Mouse (Mus musculus) layer of hippocampus, adult 18-20 months (tissue): ENCODE results near the gene Hnrnph1. TPM values are rescaled to one million over a fixed set of nuclear protein-coding genes. Genes with fewer than 3 reads are reported as not detected.

ENCODE experiments used
- DNase-seq, 2 experiments: peaks; one replicate each; pipeline ENCODE4 v3.0.0; 2022; ENCODE audit warnings: low spot score in 2 of 2
- total RNA-seq, 2 experiments: library from RNA; stranded (reverse); gene quantifications; 2 replicates each; pipeline ENCODE4 v1.2.3; 2021

Hnrnph1 gene
- total RNA-seq, 2 experiments from 2014 or later = 258 to 268 TPM

DNA sequence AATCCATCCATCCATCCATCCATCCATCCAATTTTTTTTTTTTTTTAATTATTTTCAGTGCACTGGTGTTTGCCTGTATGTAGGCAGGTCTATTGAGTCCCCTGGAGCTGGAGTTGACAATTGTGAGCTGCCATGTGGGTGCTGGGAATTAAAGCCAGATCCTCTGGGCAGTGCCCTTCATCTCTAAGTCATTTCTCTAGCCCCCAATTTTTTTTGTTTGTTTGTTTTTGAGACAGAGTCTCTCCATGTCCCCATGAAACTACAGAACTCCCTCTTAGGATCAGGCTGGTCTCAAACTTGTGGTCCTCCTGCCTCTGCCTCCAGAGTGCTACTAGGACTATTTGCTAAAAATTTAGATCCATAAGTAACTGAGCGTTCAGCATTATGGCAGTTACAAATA lies 4.9 kb upstream of the Hnrnph1 start:
- DNase-seq = no peak

GRCm38 (mm10) chr11:50373086-50373485 lies 3.7 kb upstream of the Hnrnph1 start:
- no peak for DNase-seq

DNA sequence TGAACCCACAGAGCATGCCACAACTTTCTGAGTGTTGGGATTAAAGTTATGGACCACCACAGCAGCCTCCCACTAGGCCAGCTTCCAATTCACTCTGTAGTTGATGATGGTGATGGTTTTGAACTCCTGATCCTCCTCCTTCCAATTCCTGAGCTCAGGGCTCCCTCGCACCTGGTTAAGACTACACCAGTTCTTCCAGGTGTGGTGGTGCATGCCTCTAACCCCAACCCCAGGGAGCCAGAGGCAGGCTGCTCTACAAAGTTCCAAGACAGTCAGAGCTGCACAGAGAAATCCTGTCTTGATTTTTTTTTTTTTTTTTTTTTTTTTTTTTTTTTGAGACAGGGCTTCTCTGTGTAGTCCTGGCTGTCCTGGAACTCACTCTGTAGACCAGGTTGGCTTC lies 3.2 kb upstream of the Hnrnph1 start:
- no peak for DNase-seq

- DNase-seq = no peak
Observed at GRCm38 (mm10) chr11:50374286-50375015, 2.3 kb upstream of the Hnrnph1 start.

DNA sequence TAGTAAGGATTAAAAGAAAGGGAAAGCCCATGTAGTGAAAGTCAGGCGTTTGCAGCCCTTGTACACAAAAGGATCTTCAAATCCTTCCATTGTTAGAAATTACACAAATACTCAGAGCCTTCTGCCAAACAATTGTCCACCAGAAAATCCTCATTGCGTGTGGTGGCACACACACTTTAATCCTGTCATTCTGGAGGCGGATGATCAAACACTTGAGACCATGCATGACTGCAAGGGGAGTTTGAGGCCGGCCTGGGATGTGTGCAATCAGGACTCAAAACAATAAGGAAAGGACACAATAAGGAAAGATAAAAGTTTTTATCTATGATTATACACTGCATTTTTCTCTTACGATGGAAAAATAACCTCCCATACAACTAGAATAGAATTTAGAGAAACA lies 1.4 kb upstream of the Hnrnph1 start:
- DNase-seq = no peak

DNA sequence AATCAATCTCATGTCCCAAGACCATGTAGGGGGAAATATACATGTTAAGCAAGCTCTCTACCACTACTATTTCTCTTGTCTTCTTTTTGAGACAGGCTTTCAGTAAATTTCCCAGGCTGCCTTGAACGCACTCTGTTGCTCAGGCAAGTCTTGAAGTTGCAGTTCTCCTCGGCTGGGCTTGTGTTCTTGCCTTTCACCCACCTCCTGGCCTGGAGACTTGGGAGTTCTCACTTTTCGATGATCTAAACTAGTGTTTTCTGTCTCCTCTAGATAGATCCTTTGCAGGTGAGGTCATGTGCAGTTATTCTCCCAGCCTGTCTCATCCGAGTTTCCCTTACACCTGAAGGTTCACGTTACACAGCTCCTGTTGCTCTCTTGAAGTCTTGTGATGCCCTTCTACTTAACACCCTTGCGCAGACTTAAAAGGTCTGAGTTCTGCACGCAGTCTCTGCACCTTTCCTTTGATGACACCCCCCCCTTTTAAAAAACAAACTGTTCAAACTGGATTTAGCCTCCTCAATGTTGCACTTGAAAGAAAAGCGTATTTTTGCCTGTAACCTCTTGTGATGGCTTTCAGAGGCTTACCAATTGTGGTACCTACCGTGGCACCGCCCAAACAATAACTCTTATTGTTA lies 517 bp upstream of the Hnrnph1 start:
- DNase-seq = no peak

- peak; percentile 73 to 86 for DNase-seq
Observed at GRCm38 (mm10) chr11:50377892-50378684, 1.3 kb downstream of the Hnrnph1 start.

- no peak for DNase-seq
Observed at GRCm38 (mm10) chr11:50379023-50379752, 2.4 kb downstream of the Hnrnph1 start.

- DNase-seq = no peak
Observed at GRCm38 (mm10) chr11:50381311-50381710, 4.5 kb downstream of the Hnrnph1 start.

- no peak for DNase-seq
Observed at GRCm38 (mm10) chr11:50387167-50387679, 10.4 kb downstream of the Hnrnph1 start.

DNA sequence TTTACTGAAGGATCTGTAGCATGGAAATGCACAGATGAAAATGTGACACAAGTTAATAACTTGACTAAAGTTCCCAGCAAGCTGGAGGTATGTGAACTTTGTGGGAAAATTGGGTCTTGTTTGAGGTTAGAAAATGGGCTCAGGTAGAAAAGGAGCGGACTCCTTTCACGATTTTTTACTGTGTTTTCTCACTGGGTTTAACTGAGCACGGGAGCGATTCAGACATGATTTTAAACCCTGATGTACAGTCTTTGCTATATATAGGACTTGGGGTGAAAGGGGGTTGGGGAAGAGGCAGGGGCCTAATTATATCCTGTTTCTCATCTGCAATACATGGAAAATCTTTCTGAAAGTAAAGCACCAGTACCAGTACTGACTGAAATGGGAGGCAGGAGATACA lies 10.9 kb downstream of the Hnrnph1 start:
- DNase-seq = no peak

DNA sequence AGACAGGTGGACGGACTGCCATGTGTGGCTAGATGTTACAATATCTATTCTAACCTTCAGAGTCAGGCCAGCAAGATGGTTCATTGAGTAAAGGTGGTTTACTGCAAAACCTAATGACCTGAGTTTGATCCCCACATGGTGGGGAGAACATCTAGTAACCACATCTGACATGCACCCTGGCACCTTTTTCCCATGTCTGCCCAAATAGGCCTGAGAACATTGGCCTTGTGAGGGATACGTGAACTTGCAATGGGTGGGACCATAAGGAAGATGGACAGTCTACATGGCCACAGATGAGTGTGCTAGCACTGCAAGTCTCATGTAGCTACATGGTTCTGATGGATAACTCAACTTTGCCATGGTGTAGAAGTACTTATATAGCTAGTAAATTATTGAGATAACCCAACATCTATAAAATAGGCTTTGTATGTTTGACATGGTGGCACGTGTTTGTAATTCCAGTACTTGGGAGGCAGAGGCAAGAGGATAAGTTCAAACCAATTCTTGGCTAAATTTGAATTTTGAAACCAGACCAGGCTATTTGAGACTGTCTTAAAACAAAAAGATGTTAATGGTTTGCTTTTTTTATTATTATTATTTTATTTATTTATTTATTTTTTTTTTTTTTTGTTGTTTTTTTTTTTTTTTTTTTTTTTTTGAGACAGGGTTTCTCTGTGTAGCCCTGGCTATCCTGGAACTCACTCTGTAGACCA lies 11.6 kb downstream of the Hnrnph1 start:
- DNase-seq = no peak

DNA sequence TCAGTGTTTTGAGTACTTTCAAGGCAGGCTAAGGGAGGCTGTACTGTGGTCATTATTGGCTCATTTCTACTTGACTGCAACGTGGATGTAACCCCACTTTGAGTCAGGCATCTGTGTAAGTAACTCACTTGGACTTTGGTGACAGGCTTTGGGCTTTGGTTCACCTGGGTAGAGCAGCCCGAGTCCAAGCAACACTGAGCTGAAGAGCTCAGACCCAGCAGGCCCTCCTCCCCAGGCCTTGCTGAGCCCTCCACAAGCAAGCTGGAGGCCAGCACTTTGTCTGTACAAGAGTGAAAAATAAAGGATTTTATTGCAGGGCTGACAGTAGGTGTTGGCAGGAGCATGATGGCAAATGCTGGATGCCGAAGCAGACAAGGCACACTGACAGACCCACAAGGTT lies 12.2 kb downstream of the Hnrnph1 start:
- DNase-seq = no peak

DNA sequence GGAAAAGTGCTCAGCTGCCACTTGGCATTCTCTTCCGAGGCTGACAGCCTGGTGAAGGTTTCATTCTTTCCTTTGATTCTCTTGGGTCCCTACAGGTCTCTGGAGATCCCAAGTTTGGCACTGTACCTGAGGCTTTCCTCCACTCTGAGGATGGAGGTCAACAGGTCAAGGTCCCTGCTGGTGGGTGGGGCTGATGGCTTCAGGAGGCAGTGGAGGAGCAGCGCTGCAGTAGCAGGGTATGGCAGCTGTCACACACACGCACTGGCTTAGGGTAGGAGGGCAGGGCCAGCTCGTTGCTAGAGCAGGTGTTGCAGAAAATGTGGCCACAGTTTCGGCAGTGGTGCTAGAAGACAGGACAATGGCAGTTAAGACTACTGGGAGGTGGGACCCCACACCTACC lies 12.8 kb downstream of the Hnrnph1 start:
- no peak for DNase-seq

GRCm38 (mm10) chr11:50391272-50391960 lies 14.6 kb downstream of the Hnrnph1 start:
- no peak for DNase-seq

DNA sequence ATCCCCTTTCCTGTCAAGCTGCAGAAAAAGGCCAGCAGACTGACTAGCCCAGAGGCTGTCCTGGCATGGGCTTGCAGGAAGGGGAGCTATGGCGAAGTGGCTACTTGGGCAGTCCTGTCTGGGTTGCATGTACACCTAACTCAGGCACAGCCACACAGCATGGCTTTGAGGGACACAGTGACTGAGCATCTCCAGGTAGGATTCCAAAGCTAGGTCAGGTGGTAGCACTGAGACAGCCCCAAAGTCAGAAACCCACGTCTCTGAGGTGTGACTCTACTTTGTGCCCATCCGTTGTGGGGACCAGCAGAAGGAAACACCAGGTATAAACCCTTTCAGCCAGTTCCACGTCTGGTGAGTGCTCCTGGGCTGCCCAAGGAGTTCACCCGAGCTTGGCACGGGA lies 16.5 kb downstream of the Hnrnph1 start:
- no peak for DNase-seq

DNA sequence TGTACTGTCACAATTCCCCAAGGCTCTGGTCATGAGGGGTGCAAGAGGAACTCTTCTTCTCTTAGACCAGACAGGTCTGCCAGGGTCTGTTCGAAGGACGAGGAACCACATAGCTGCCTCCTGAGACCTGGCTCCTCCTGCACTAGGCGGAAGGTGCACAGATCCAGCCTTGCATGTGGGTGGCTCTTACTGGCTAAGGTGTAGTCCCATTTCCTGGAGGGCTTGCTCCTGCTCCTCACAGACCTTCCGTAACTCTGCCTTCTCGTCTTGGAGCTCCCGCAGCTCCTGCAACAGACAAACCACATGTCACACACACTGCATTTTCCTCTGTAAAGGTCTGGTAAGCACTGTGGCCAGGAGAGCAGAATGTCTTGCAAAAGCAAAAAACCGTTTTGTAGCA lies 17.9 kb downstream of the Hnrnph1 start:
- DNase-seq = no peak

- DNase-seq = no peak
Observed at GRCm38 (mm10) chr11:50396766-50397307, 20.0 kb downstream of the Hnrnph1 start.

DNA sequence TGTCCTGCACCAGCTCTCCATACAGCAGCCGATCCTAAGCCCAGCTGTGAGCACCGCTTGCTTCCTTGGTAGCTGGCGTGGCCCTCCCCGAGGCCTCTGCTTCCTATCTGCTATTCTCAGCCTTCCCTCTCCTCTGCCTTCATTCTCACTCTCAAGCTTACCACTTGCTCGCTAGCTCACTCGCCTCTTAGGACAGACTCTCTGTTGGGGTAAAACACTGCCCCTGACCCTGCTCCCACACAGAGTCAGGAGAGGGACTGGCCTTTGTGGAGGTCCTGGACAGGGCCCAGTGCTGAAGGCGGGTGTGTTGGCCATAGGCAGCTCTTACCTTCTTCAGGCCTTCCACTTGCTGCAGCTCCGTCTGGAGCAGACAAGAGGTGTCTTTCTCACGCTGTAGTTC lies 20.5 kb downstream of the Hnrnph1 start:
- DNase-seq = no peak

DNA sequence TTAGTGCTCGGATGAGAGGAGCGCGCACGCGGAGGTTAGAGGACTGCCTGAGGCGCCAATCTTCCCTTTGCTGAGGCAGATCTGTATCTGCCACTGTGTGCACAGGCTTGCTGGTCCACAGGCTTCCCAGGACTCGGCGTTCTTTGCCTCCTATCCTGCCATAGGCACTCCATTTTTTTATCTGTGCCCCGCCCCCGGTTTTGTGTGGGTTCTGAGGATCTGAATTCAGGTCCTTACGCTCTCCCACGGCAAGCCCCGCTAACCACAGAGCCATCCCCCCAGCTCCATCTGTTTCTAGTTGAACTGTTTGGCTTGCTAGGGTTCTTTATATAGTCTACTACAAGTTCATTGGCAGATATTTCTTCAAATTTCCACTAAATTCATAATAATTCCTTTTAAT lies 22.0 kb downstream of the Hnrnph1 start:
- peak in 1 of 2 experiments; percentile 54 for DNase-seq
